Mouse (Mus musculus): ENCODE measurements around the gene Ube3c.
"Not testable (repeated sequence)": the region's sequence is repeated elsewhere in the genome, so short reads cannot be mapped to it uniquely, and the experiment has no call there.

The Ube3c gene

GRCm38 (mm10) chr5:29568848-29569377 is at the start of gene Ube3c:
TSS of gene Ube3c (plus strand) at chr5:29569242.
- peak; percentile 99 for DNase-seq (ENCODE audit: low spot score)

GRCm38 (mm10) chr5:29560111-29560510 is 8.9 kb upstream of the Ube3c start:
- no peak for DNase-seq (ENCODE audit: low spot score)

- DNase-seq (ENCODE audit: low spot score): no peak
These were observed 8.4 kb upstream of the Ube3c start for GRCm38 (mm10) chr5:29560667-29561066.

- DNase-seq (ENCODE audit: low spot score): no peak
These were observed 587 bp downstream of the Ube3c start for GRCm38 (mm10) chr5:29569378-29570280.

GRCm38 (mm10) chr5:29574286-29574685 is 5.2 kb downstream of the Ube3c start:
- not testable (repeated sequence) for DNase-seq (ENCODE audit: low spot score)

GRCm38 (mm10) chr5:29575085-29575484 is 6.0 kb downstream of the Ube3c start:
- DNase-seq (ENCODE audit: low spot score): no peak

GRCm38 (mm10) chr5:29577795-29578631 is 9.0 kb downstream of the Ube3c start:
- no peak for DNase-seq (ENCODE audit: low spot score)

GRCm38 (mm10) chr5:29583880-29584595 is 15.0 kb downstream of the Ube3c start:
- DNase-seq (ENCODE audit: low spot score): no peak

GRCm38 (mm10) chr5:29592161-29592560 is 23.1 kb downstream of the Ube3c start:
- not testable (repeated sequence) for DNase-seq (ENCODE audit: low spot score)

GRCm38 (mm10) chr5:29606546-29606945 is 37.5 kb downstream of the Ube3c start:
- DNase-seq (ENCODE audit: low spot score): no peak

- DNase-seq (ENCODE audit: low spot score): no peak
These were observed 56.6 kb downstream of the Ube3c start for GRCm38 (mm10) chr5:29625610-29626009.

GRCm38 (mm10) chr5:29629941-29630340 is 60.9 kb downstream of the Ube3c start:
- DNase-seq (ENCODE audit: low spot score): no peak

- no peak for DNase-seq (ENCODE audit: low spot score)
These were observed 62.7 kb downstream of the Ube3c start for GRCm38 (mm10) chr5:29631711-29632110.

GRCm38 (mm10) chr5:29636298-29636697 is 67.3 kb downstream of the Ube3c start:
- DNase-seq (ENCODE audit: low spot score): no peak

- DNase-seq (ENCODE audit: low spot score): no peak
These were observed 67.8 kb downstream of the Ube3c start for GRCm38 (mm10) chr5:29636884-29637283.

GRCm38 (mm10) chr5:29641124-29641884 is 72.3 kb downstream of the Ube3c start:
- DNase-seq (ENCODE audit: low spot score): no peak

- no peak for DNase-seq (ENCODE audit: low spot score)
These were observed 82.7 kb downstream of the Ube3c start for GRCm38 (mm10) chr5:29651696-29652095.

GRCm38 (mm10) chr5:29657590-29658339 is 88.7 kb downstream of the Ube3c start:
- DNase-seq (ENCODE audit: low spot score): no peak

- DNase-seq (ENCODE audit: low spot score): not testable (repeated sequence)
These were observed 92.2 kb downstream of the Ube3c start for GRCm38 (mm10) chr5:29661246-29661645.

GRCm38 (mm10) chr5:29665391-29665790 is 96.3 kb downstream of the Ube3c start:
- no peak for DNase-seq (ENCODE audit: low spot score)
